Mouse (Mus musculus): Measurements from ENCODE around the gene 1700016C15Rik.

Gene 1700016C15Rik

GRCm38 (mm10) chr1:177729043-177730024, at the start of gene 1700016C15Rik:
Gene 1700016C15Rik, plus strand, starts transcription at chr1:177729814.
- no peak for DNase-seq

- no peak for DNase-seq
Observed at GRCm38 (mm10) chr1:177681239-177681638, 48.4 kb upstream of the 1700016C15Rik start.

- DNase-seq = no peak
Observed at GRCm38 (mm10) chr1:177683931-177684836, 45.4 kb upstream of the 1700016C15Rik start.

- DNase-seq = no peak
Observed at GRCm38 (mm10) chr1:177684901-177685300, 44.7 kb upstream of the 1700016C15Rik start.

GRCm38 (mm10) chr1:177686137-177686536, 43.5 kb upstream of the 1700016C15Rik start:
- DNase-seq = no peak

GRCm38 (mm10) chr1:177686982-177687381, 42.6 kb upstream of the 1700016C15Rik start:
- no peak for DNase-seq

GRCm38 (mm10) chr1:177692491-177692890, 37.1 kb upstream of the 1700016C15Rik start:
- no peak for DNase-seq

GRCm38 (mm10) chr1:177693486-177694252, 35.9 kb upstream of the 1700016C15Rik start:
- no peak for DNase-seq

GRCm38 (mm10) chr1:177700560-177700959, 29.1 kb upstream of the 1700016C15Rik start:
- peak; percentile 31 for DNase-seq

- DNase-seq = peak; percentile 81
Observed at GRCm38 (mm10) chr1:177702481-177703146, 27.0 kb upstream of the 1700016C15Rik start.

- no peak for DNase-seq
Observed at GRCm38 (mm10) chr1:177703147-177703807, 26.3 kb upstream of the 1700016C15Rik start.

GRCm38 (mm10) chr1:177705204-177705603, 24.4 kb upstream of the 1700016C15Rik start:
- peak; percentile 18 for DNase-seq

GRCm38 (mm10) chr1:177707571-177707970, 22.0 kb upstream of the 1700016C15Rik start:
- no peak for DNase-seq

- DNase-seq = no peak
Observed at GRCm38 (mm10) chr1:177708583-177709055, 21.0 kb upstream of the 1700016C15Rik start.

GRCm38 (mm10) chr1:177711000-177711399, 18.6 kb upstream of the 1700016C15Rik start:
- DNase-seq = no peak

GRCm38 (mm10) chr1:177711418-177711817, 18.2 kb upstream of the 1700016C15Rik start:
- DNase-seq = no peak

GRCm38 (mm10) chr1:177713635-177714396, 15.8 kb upstream of the 1700016C15Rik start:
- no peak for DNase-seq

GRCm38 (mm10) chr1:177714397-177715012, 15.1 kb upstream of the 1700016C15Rik start:
- no peak for DNase-seq

- DNase-seq = no peak
Observed at GRCm38 (mm10) chr1:177716448-177716847, 13.2 kb upstream of the 1700016C15Rik start.

Data from thymus, postnatal 25 days (tissue).